Mouse (Mus musculus): ENCODE data around the gene Ncoa7. TPM values are rescaled to one million over a fixed set of nuclear protein-coding genes. Genes with fewer than 3 reads are reported as not detected.
"Not testable (repeated sequence)": the region's sequence is repeated elsewhere in the genome, so short reads cannot be mapped to it uniquely, and the experiment has no call there.

The Ncoa7 gene
- polyA plus RNA-seq, 1 experiment from 2014 or later = 10.0 TPM

GRCm38 (mm10) chr10:30679756-30680155 lies 123.4 kb downstream of the Ncoa7 start:
- ATAC-seq = no peak
- H3K36me3 ChIP-seq = no peaks in the 10 kb centered on the region
- WGBS = 92% methylated on average over 2 of the region's 2 CpGs
- H3K27ac ChIP-seq = no peak overlapping the region
- no peaks in the 10 kb centered on the region for H3K4me1 ChIP-seq (replicated peaks)
- no peak overlapping the region for H3K4me2 ChIP-seq (replicated peaks)
- no peak overlapping the region for H3K4me3 ChIP-seq (replicated peaks)
- H3K27me3 ChIP-seq (replicated peaks) = no peaks in the 10 kb centered on the region
- no peaks in the 10 kb centered on the region for H3K9me3 ChIP-seq
- no peak overlapping the region for H3K9ac ChIP-seq

GRCm38 (mm10) chr10:30678051-30678450 lies 125.1 kb downstream of the Ncoa7 start:
- Histone ChIP-seq H3K9ac (no peak overlapping the region), H3K9me3 (no peaks in the 10 kb centered on the region), H3K4me2 (replicated peaks) (no peak overlapping the region), H3K27me3 (replicated peaks) (no peaks in the 10 kb centered on the region), H3K36me3 (no peaks in the 10 kb centered on the region), H3K4me3 (replicated peaks) (no peak overlapping the region), H3K4me1 (replicated peaks) (no peaks in the 10 kb centered on the region), H3K27ac (no peak overlapping the region)
- 68% methylated on average over 2 of the region's 2 CpGs for WGBS
- ATAC-seq = no peak

GRCm38 (mm10) chr10:30674825-30675224 lies 128.3 kb downstream of the Ncoa7 start:
- no peaks in the 10 kb centered on the region for H3K27me3 ChIP-seq (replicated peaks)
- no peak overlapping the region for H3K9ac ChIP-seq

GRCm38 (mm10) chr10:30666580-30666979 lies 136.5 kb downstream of the Ncoa7 start:
- H3K27ac ChIP-seq = no peak overlapping the region
- H3K4me3 ChIP-seq (replicated peaks) = no peak overlapping the region
- H3K9ac ChIP-seq = no peak overlapping the region
- H3K36me3 ChIP-seq = no peaks in the 10 kb centered on the region
- WGBS = 88% methylated on average over 2 of the region's 2 CpGs
- H3K9me3 ChIP-seq = no peaks in the 10 kb centered on the region
- H3K4me2 ChIP-seq (replicated peaks) = no peak overlapping the region
- H3K27me3 ChIP-seq (replicated peaks) = no peaks in the 10 kb centered on the region
- no peaks in the 10 kb centered on the region for H3K4me1 ChIP-seq (replicated peaks)
- no peak for ATAC-seq

More at GRCm38 (mm10) chr10:30674825-30675224, 128.3 kb downstream of the Ncoa7 start:
- 84% methylated on average over 3 of the region's 3 CpGs for WGBS
- no peak for ATAC-seq
- no peak overlapping the region for H3K4me3 ChIP-seq (replicated peaks)
- H3K9me3 ChIP-seq = no peaks in the 10 kb centered on the region
- H3K4me1 ChIP-seq (replicated peaks) = no peaks in the 10 kb centered on the region
- H3K4me2 ChIP-seq (replicated peaks) = no peak overlapping the region
- H3K27ac ChIP-seq = no peak overlapping the region
- H3K36me3 ChIP-seq = no peaks in the 10 kb centered on the region

GRCm38 (mm10) chr10:30660564-30661328 lies 142.4 kb downstream of the Ncoa7 start:
- Histone ChIP-seq H3K9me3 (no peaks in the 10 kb centered on the region), H3K27me3 (replicated peaks) (no peaks in the 10 kb centered on the region), H3K4me3 (replicated peaks) (no peak overlapping the region), H3K9ac (no peak overlapping the region), H3K36me3 (no peaks in the 10 kb centered on the region), H3K4me1 (replicated peaks) (no peaks in the 10 kb centered on the region), H3K27ac (no peak overlapping the region), H3K4me2 (replicated peaks) (no peak overlapping the region)
- WGBS = 91% methylated on average over 6 of the region's 6 CpGs
- ATAC-seq = no peak

- Histone ChIP-seq H3K27ac (no peak overlapping the region), H3K27me3 (replicated peaks) (no peaks in the 10 kb centered on the region), H3K36me3 (no peaks in the 10 kb centered on the region), H3K4me1 (replicated peaks) (no peaks in the 10 kb centered on the region), H3K9ac (0 out of 2 replicates have a peak overlapping the region, but pooled peaks have one; percentile 27), H3K4me3 (replicated peaks) (peak overlapping the region; percentile 20), H3K9me3 (no peaks in the 10 kb centered on the region), H3K4me2 (replicated peaks) (peak overlapping the region; percentile 51)
- peak; percentile 79 for ATAC-seq
- 11% methylated on average over 5 of the region's 5 CpGs for WGBS
Measured at GRCm38 (mm10) chr10:30655655-30656054, 147.5 kb downstream of the Ncoa7 start.

- WGBS = 44% methylated on average over 2 of the region's 2 CpGs
- Histone ChIP-seq H3K4me1 (replicated peaks) (no peaks in the 10 kb centered on the region), H3K27me3 (replicated peaks) (no peaks in the 10 kb centered on the region), H3K9ac (no peak overlapping the region), H3K9me3 (no peaks in the 10 kb centered on the region), H3K36me3 (no peaks in the 10 kb centered on the region), H3K4me2 (replicated peaks) (no peak overlapping the region), H3K27ac (no peak overlapping the region), H3K4me3 (replicated peaks) (no peak overlapping the region)
- no peak for ATAC-seq
Measured at GRCm38 (mm10) chr10:30647681-30648080, 155.4 kb downstream of the Ncoa7 start.

GRCm38 (mm10) chr10:30638216-30638615 lies 164.9 kb downstream of the Ncoa7 start:
- no peak for ATAC-seq
- Histone ChIP-seq H3K4me2 (replicated peaks) (no peak overlapping the region), H3K9me3 (no peaks in the 10 kb centered on the region), H3K4me1 (replicated peaks) (no peaks in the 10 kb centered on the region), H3K9ac (no peak overlapping the region), H3K36me3 (no peaks in the 10 kb centered on the region), H3K27ac (no peak overlapping the region), H3K4me3 (replicated peaks) (no peak overlapping the region), H3K27me3 (replicated peaks) (no peaks in the 10 kb centered on the region)
- WGBS = 78% methylated on average over 3 of the region's 3 CpGs

GRCm38 (mm10) chr10:30636474-30637154 lies 166.5 kb downstream of the Ncoa7 start:
- H3K4me3 ChIP-seq (replicated peaks); H3K27ac ChIP-seq; H3K4me2 ChIP-seq (replicated peaks); H3K9me3 ChIP-seq; H3K9ac ChIP-seq; H3K27me3 ChIP-seq (replicated peaks); H3K36me3 ChIP-seq; H3K4me1 ChIP-seq (replicated peaks): not testable (repeated sequence)
- peak; percentile 79 for ATAC-seq
- 52% methylated on average over 1 of the region's 1 CpGs for WGBS

GRCm38 (mm10) chr10:30632718-30633117 lies 170.4 kb downstream of the Ncoa7 start:
- H3K9ac ChIP-seq = no peak overlapping the region
- ATAC-seq = peak; percentile 34; the same call in 1 of the 2 replicates

GRCm38 (mm10) chr10:30629977-30630376 lies 173.1 kb downstream of the Ncoa7 start:
- no peak overlapping the region for H3K27ac ChIP-seq
- no peaks in the 10 kb centered on the region for H3K27me3 ChIP-seq (replicated peaks)
- no peak for ATAC-seq
- H3K9me3 ChIP-seq = no peaks in the 10 kb centered on the region
- H3K4me1 ChIP-seq (replicated peaks) = no peaks in the 10 kb centered on the region
- H3K4me3 ChIP-seq (replicated peaks) = no peak overlapping the region
- no peak overlapping the region for H3K4me2 ChIP-seq (replicated peaks)
- H3K36me3 ChIP-seq = no peaks in the 10 kb centered on the region
- H3K9ac ChIP-seq = no peak overlapping the region

More at GRCm38 (mm10) chr10:30632718-30633117, 170.4 kb downstream of the Ncoa7 start:
- H3K9me3 ChIP-seq = no peaks in the 10 kb centered on the region
- H3K36me3 ChIP-seq = no peaks in the 10 kb centered on the region
- H3K4me3 ChIP-seq (replicated peaks) = no peak overlapping the region
- no peak overlapping the region for H3K4me2 ChIP-seq (replicated peaks)
- H3K4me1 ChIP-seq (replicated peaks) = no peaks in the 10 kb centered on the region
- 88% methylated on average over 1 of the region's 1 CpGs for WGBS
- H3K27me3 ChIP-seq (replicated peaks) = no peaks in the 10 kb centered on the region
- no peak overlapping the region for H3K27ac ChIP-seq

- Histone ChIP-seq H3K27ac (no peak within 1 kb of the TSS), H3K4me3 (replicated peaks) (no peak within 1 kb of the TSS), H3K4me2 (replicated peaks) (no peak within 1 kb of the TSS), H3K36me3 (no peaks in the 10 kb centered on the region), H3K4me1 (replicated peaks) (no peaks in the 10 kb centered on the region), H3K27me3 (replicated peaks) (no peaks in the 10 kb centered on the region), H3K9me3 (no peaks in the 10 kb centered on the region), H3K9ac (no peak within 1 kb of the TSS)
- WGBS = 79% methylated on average over 3 of the region's 3 CpGs
- no peak for ATAC-seq
Measured at GRCm38 (mm10) chr10:30629513-30629912, 173.6 kb downstream of the Ncoa7 start, which contains the start of gene Hint3. Gene Hint3 (minus strand): TSS chr10:30629632.
